ENCODE assay signal across 7 mouse cellular contexts in the genomic region with DNA sequence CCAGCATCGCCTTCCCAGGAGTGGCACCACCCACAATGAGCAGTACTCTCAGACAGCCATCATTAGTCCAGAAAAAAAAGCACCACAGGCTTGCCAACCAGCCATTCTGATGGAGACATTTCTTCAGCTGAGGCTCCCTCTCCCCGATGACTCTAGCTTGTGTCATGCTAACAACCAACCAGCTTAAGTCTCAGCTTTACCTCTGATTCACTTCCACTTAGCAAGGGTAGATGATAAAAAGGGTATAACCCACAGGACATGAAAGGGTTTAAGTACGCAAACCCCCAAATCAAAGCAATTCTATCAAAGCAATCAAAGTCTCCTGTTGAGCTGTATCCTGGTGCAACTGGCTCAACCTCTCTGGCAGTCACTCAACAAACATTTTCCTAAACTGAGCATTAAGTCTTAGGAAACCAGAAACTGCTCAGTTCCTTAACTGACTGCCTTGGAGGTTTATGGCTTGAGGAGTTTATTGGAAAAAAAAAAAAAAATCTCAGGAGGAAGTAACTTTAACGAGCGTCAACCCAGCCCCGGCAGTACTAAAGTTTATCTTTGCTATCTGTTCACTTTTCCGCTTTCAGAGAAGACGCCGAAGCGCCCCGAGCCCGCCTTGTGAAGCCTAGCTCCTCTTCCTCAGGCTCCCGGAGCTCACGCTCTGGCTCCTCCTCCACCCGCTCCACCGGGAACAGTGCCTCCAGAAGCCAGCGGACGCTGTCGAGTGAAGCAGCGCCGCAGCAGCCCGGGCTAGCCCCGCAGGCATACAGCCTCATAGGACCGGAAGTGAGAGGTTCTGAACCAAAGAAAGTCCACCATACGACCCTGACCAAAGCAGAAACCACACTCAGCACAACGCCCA. TPM values are rescaled to one million over a fixed set of nuclear protein-coding genes. Genes with fewer than 3 reads are reported as not detected.
DNase-seq lines count a peak whose midpoint lies in the region; ATAC-seq and TF ChIP-seq lines count a peak whose summit lies in the region.

No protein-coding gene starts in this region.

- 0 out of 2 replicates have a peak, but pooled peaks have one; percentile 12 for TF ChIP-seq CTCF in heart, adult 2 months (IDR thresholded peaks at IDR 0.05)

- in situ Hi-C loops in ES-E14 (cut with MboI; ENCODE audit: low sequenced_read_pairs in 2 of 2, unreplicated experiment in 2 of 2) = no loop called here

- peak overlapping the region; percentile 49 for H3K4me2 ChIP-seq in lung, embryonic 16.5 days (ENCODE audit: low read depth, low read length)

- DNase-seq in ES-E14 (ENCODE audit: low read depth, low spot score) = no peak
- peak; percentile 73 to 81 for DNase-seq in adrenal gland, postnatal 36 days
- peak; percentile 82 to 84 for DNase-seq in heart, adult 2 months
- peak; percentile 69 for DNase-seq in kidney, adult 18-20 months
- DNase-seq in spleen, postnatal 14 days (ENCODE audit: low spot score in 2 of 2) = peak; percentile 17 to 24
- DNase-seq in cerebellum, postnatal 14 days = no peak

- TF ChIP-seq EP300 in heart, adult 2 months (IDR thresholded peaks at IDR 0.05; ENCODE audit: insufficient read depth, low read depth, low read length) = 0 out of 2 replicates have a peak, but pooled peaks have one; percentile 6

- no peaks in the 10 kb centered on the region for H3K36me3 ChIP-seq in ES-E14 (ENCODE audit: control insufficient read depth, insufficient read depth, low read length, poor library complexity, severe bottlenecking)
- H3K36me3 ChIP-seq in heart, adult 2 months (ENCODE audit: control insufficient read depth, insufficient read depth, low read length) = peaks cover 7% of the 10 kb centered on the region
- no peaks in the 10 kb centered on the region; the same call in 1 of the 2 replicates for H3K36me3 ChIP-seq in lung, embryonic 16.5 days (ENCODE audit: control insufficient read depth, insufficient read depth, low read length)

- H3K27ac ChIP-seq in ES-E14 (ENCODE audit: insufficient read depth, low read depth, low read length, poor library complexity, severe bottlenecking) = peak overlapping the region; percentile 96
- peak overlapping the region; percentile 92 for H3K27ac ChIP-seq in heart, adult 2 months
- peak overlapping the region; percentile 70 for H3K27ac ChIP-seq in lung, embryonic 16.5 days (ENCODE audit: low read length)

- H3K9ac ChIP-seq in ES-E14 (ENCODE audit: insufficient read depth, low read depth, low read length, poor library complexity, severe bottlenecking) = peak overlapping the region; percentile 54
- peak overlapping the region; percentile 14 for H3K9ac ChIP-seq in heart, adult 2 months (ENCODE audit: low read depth, low read length)
- peak overlapping the region; percentile 38 for H3K9ac ChIP-seq in lung, embryonic 16.5 days (ENCODE audit: low read length)

- H3K79me2 ChIP-seq in heart, adult 2 months (replicated peaks; ENCODE audit: control insufficient read depth, insufficient read depth, low read length) = no peaks in the 10 kb centered on the region

- WGBS in heart, adult 2 months = 24% methylated on average over 26 of the region's 26 CpGs
- WGBS in lung, embryonic 16.5 days = 24% methylated on average over 26 of the region's 26 CpGs

- intact Hi-C loops in heart, adult 2 months (cut with DNase I) = loop anchor here (2.0 kb wide), 1 partner anchor 25 kb away; no protein-coding TSS in a partner anchor

- peak overlapping the region; percentile 10 to 50; a peak in 3 of 4 replicates for H3K4me3 ChIP-seq in ES-E14 (ENCODE audit: insufficient read depth in 1 of 2, low read depth in 1 of 2, low read length in 2 of 2, poor library complexity in 1 of 2, severe bottlenecking in 1 of 2)
- peak overlapping the region; percentile 40 for H3K4me3 ChIP-seq in heart, adult 2 months
- peak overlapping the region; percentile 28 for H3K4me3 ChIP-seq in lung, embryonic 16.5 days (ENCODE audit: low read length)

- peak; percentile 60 for TF ChIP-seq POLR2A in heart, adult 2 months (IDR thresholded peaks at IDR 0.05; ENCODE audit: insufficient read depth, low read depth, low read length)

- no peaks in the 10 kb centered on the region for H3K9me3 ChIP-seq in ES-E14 (ENCODE audit: control insufficient read depth, insufficient read depth, low read depth, low read length)
- no peaks in the 10 kb centered on the region for H3K9me3 ChIP-seq in lung, embryonic 16.5 days (ENCODE audit: control insufficient read depth, low read length)

- peaks cover 8 to 10% of the 10 kb centered on the region in 2 experiments for H3K4me1 ChIP-seq in ES-E14 (ENCODE audit: control insufficient read depth in 2 of 2, insufficient read depth in 2 of 2, low read length in 2 of 2, poor library complexity in 1 of 2)
- peaks cover 14% of the 10 kb centered on the region for H3K4me1 ChIP-seq in heart, adult 2 months (ENCODE audit: control insufficient read depth, insufficient read depth, low read length)
- peaks cover 12% of the 10 kb centered on the region for H3K4me1 ChIP-seq in lung, embryonic 16.5 days (replicated peaks; ENCODE audit: control insufficient read depth, insufficient read depth, low read length)

- no peaks in the 10 kb centered on the region for H3K27me3 ChIP-seq in heart, adult 2 months (ENCODE audit: control insufficient read depth, insufficient read depth, low read length)
- H3K27me3 ChIP-seq in lung, embryonic 16.5 days (ENCODE audit: control insufficient read depth, insufficient read depth, low read depth, low read length) = no peaks in the 10 kb centered on the region

- peak; percentile 75 for ATAC-seq in lung, embryonic 16.5 days (ENCODE audit: low read depth)

TF ChIP-seq in ES-E14, 5 proteins besides CTCF, POLR2A, EP300 and RAD21:
- TF ChIP-seq HCFC1 (IDR thresholded peaks at IDR 0.05; ENCODE audit: borderline replicate concordance, insufficient read depth, low read length) = no peak
- TF ChIP-seq CHD2 (IDR thresholded peaks at IDR 0.05; ENCODE audit: low read depth, low read length) = no peak
- TF ChIP-seq ZC3H11A (IDR thresholded peaks at IDR 0.05; ENCODE audit: borderline replicate concordance, low read depth, low read length) = no peak
- no peak for TF ChIP-seq MAFK (IDR thresholded peaks at IDR 0.05; ENCODE audit: insufficient read depth, low read depth, low read length)
- no peak for TF ChIP-seq ZNF384 (IDR thresholded peaks at IDR 0.05; ENCODE audit: low read depth, low read length)

RNA-seq across cellular contexts. Expression of gene Hspa8, which starts 18.8 kb away (rescaled TPM):
- 3,361 and 3,988 TPM in 2 replicates for total RNA-seq in ES-E14 (2012; rRNA removed)
- 1,000 to 10,000 TPM; 1,561 to 3,265 TPM for total RNA-seq in adrenal gland, postnatal 36 days (2021)
- 1,000 to 10,000 TPM; 1,540 to 1,554 TPM for total RNA-seq in heart, adult 2 months (2021)
- polyA plus RNA-seq in heart, adult 2 months (2012; rRNA removed) = 2,007 and 3,319 TPM in 2 replicates
- polyA plus RNA-seq in lung, embryonic 16.5 days (2015; fragmentation: Nextera tagmentation; extraction: Ambion mirVana) = 2,362 and 2,391 TPM in 2 replicates

Comparison
In these comparisons a context has a peak if more than half of its experiments do, and no peak if none do; other contexts are left out.
1. DNase-seq: peak in adrenal gland, postnatal 36 days (2 of 2), heart, adult 2 months (2 of 2), kidney, adult 18-20 months (single experiment) and spleen, postnatal 14 days (2 of 2); none in ES-E14 (single experiment) and cerebellum, postnatal 14 days (0 of 2).
2. Peak in every context shown above with its lines, with median percentiles within 50 percentile points of each other: H3K27ac ChIP-seq, H3K4me3 ChIP-seq and H3K9ac ChIP-seq.